Mouse (Mus musculus): ENCODE data around the gene Senp6. TPM values are rescaled to one million over a fixed set of nuclear protein-coding genes. Genes with fewer than 3 reads are reported as not detected.

Gene Senp6
- polyA plus RNA-seq, 1 experiment, result 42.7 TPM

- Histone ChIP-seq H3K4me3 (ENCODE audit: insufficient read depth, low read length) (no peak overlapping the region), H3K4me1 (ENCODE audit: control insufficient read depth, insufficient read depth, low read length) (no peaks in the 10 kb centered on the region), H3K27ac (ENCODE audit: insufficient read depth, low read depth, low read length) (no peak overlapping the region)
- TF ChIP-seq POLR2A (IDR thresholded peaks at IDR 0.05; ENCODE audit: borderline replicate concordance, low read depth, low read length), result no peak
- no peak for TF ChIP-seq CTCF (IDR thresholded peaks at IDR 0.05; ENCODE audit: low read depth, low read length)
Observed at GRCm38 (mm10) chr9:80171241-80171640, 104.5 kb downstream of the Senp6 start.

GRCm38 (mm10) chr9:80172396-80173222, 105.9 kb downstream of the Senp6 start:
- Histone ChIP-seq H3K4me1 (ENCODE audit: control insufficient read depth, insufficient read depth, low read length) (no peaks in the 10 kb centered on the region), H3K4me3 (ENCODE audit: insufficient read depth, low read length) (no peak overlapping the region), H3K27ac (ENCODE audit: insufficient read depth, low read depth, low read length) (no peak overlapping the region)
- TF ChIP-seq POLR2A (IDR thresholded peaks at IDR 0.05; ENCODE audit: borderline replicate concordance, low read depth, low read length) (no peak), CTCF (IDR thresholded peaks at IDR 0.05; ENCODE audit: low read depth, low read length) (no peak)

- H3K4me1 ChIP-seq (ENCODE audit: control insufficient read depth, insufficient read depth, low read length), result no peaks in the 10 kb centered on the region
- TF ChIP-seq POLR2A (IDR thresholded peaks at IDR 0.05; ENCODE audit: borderline replicate concordance, low read depth, low read length) (no peak), CTCF (IDR thresholded peaks at IDR 0.05; ENCODE audit: low read depth, low read length) (no peak)
- no peak overlapping the region for H3K4me3 ChIP-seq (ENCODE audit: insufficient read depth, low read length)
- H3K27ac ChIP-seq (ENCODE audit: insufficient read depth, low read depth, low read length), result no peak overlapping the region
Observed at GRCm38 (mm10) chr9:80173629-80174028, 106.9 kb downstream of the Senp6 start.

GRCm38 (mm10) chr9:80176696-80177478, 110.2 kb downstream of the Senp6 start:
- Histone ChIP-seq H3K4me3 (ENCODE audit: insufficient read depth, low read length) (no peak overlapping the region), H3K27ac (ENCODE audit: insufficient read depth, low read depth, low read length) (no peak overlapping the region), H3K4me1 (ENCODE audit: control insufficient read depth, insufficient read depth, low read length) (no peaks in the 10 kb centered on the region)
- TF ChIP-seq CTCF (IDR thresholded peaks at IDR 0.05; ENCODE audit: low read depth, low read length) (no peak), POLR2A (IDR thresholded peaks at IDR 0.05; ENCODE audit: borderline replicate concordance, low read depth, low read length) (no peak)

GRCm38 (mm10) chr9:80178670-80179069, 112.0 kb downstream of the Senp6 start:
- H3K4me1 ChIP-seq (ENCODE audit: control insufficient read depth, insufficient read depth, low read length), result no peaks in the 10 kb centered on the region
- no peak overlapping the region for H3K27ac ChIP-seq (ENCODE audit: insufficient read depth, low read depth, low read length)
- H3K4me3 ChIP-seq (ENCODE audit: insufficient read depth, low read length), result no peak overlapping the region
- TF ChIP-seq CTCF (IDR thresholded peaks at IDR 0.05; ENCODE audit: low read depth, low read length) (no peak), POLR2A (IDR thresholded peaks at IDR 0.05; ENCODE audit: borderline replicate concordance, low read depth, low read length) (no peak)

GRCm38 (mm10) chr9:80179688-80180087, 113.0 kb downstream of the Senp6 start:
- H3K4me3 ChIP-seq (ENCODE audit: insufficient read depth, low read length), result no peak overlapping the region
- H3K4me1 ChIP-seq (ENCODE audit: control insufficient read depth, insufficient read depth, low read length), result no peaks in the 10 kb centered on the region
- no peak overlapping the region for H3K27ac ChIP-seq (ENCODE audit: insufficient read depth, low read depth, low read length)
- TF ChIP-seq CTCF (IDR thresholded peaks at IDR 0.05; ENCODE audit: low read depth, low read length), result no peak
- TF ChIP-seq POLR2A (IDR thresholded peaks at IDR 0.05; ENCODE audit: borderline replicate concordance, low read depth, low read length), result no peak

GRCm38 (mm10) chr9:80180771-80181170, 114.1 kb downstream of the Senp6 start:
- Histone ChIP-seq H3K4me1 (ENCODE audit: control insufficient read depth, insufficient read depth, low read length) (no peaks in the 10 kb centered on the region), H3K4me3 (ENCODE audit: insufficient read depth, low read length) (no peak overlapping the region), H3K27ac (ENCODE audit: insufficient read depth, low read depth, low read length) (no peak overlapping the region)
- TF ChIP-seq CTCF (IDR thresholded peaks at IDR 0.05; ENCODE audit: low read depth, low read length) (no peak), POLR2A (IDR thresholded peaks at IDR 0.05; ENCODE audit: borderline replicate concordance, low read depth, low read length) (no peak)

GRCm38 (mm10) chr9:80181692-80182091, 115.0 kb downstream of the Senp6 start:
- Histone ChIP-seq H3K4me1 (ENCODE audit: control insufficient read depth, insufficient read depth, low read length) (no peaks in the 10 kb centered on the region), H3K4me3 (ENCODE audit: insufficient read depth, low read length) (no peak overlapping the region), H3K27ac (ENCODE audit: insufficient read depth, low read depth, low read length) (no peak overlapping the region)
- TF ChIP-seq POLR2A (IDR thresholded peaks at IDR 0.05; ENCODE audit: borderline replicate concordance, low read depth, low read length) (no peak), CTCF (IDR thresholded peaks at IDR 0.05; ENCODE audit: low read depth, low read length) (no peak)

- Histone ChIP-seq H3K4me1 (ENCODE audit: control insufficient read depth, insufficient read depth, low read length) (no peaks in the 10 kb centered on the region), H3K27ac (ENCODE audit: insufficient read depth, low read depth, low read length) (no peak overlapping the region), H3K4me3 (ENCODE audit: insufficient read depth, low read length) (no peak overlapping the region)
- TF ChIP-seq POLR2A (IDR thresholded peaks at IDR 0.05; ENCODE audit: borderline replicate concordance, low read depth, low read length) (no peak), CTCF (IDR thresholded peaks at IDR 0.05; ENCODE audit: low read depth, low read length) (no peak)
Observed at GRCm38 (mm10) chr9:80184138-80184537, 117.4 kb downstream of the Senp6 start.

- Histone ChIP-seq H3K4me3 (ENCODE audit: insufficient read depth, low read length) (no peak overlapping the region), H3K27ac (ENCODE audit: insufficient read depth, low read depth, low read length) (no peak overlapping the region), H3K4me1 (ENCODE audit: control insufficient read depth, insufficient read depth, low read length) (no peaks in the 10 kb centered on the region)
- TF ChIP-seq POLR2A (IDR thresholded peaks at IDR 0.05; ENCODE audit: borderline replicate concordance, low read depth, low read length), result no peak
- no peak for TF ChIP-seq CTCF (IDR thresholded peaks at IDR 0.05; ENCODE audit: low read depth, low read length)
Observed at GRCm38 (mm10) chr9:80185737-80186136, 119.0 kb downstream of the Senp6 start.
